Mouse (Mus musculus): ENCODE data around the gene Sertad4. TPM values are rescaled to one million over a fixed set of nuclear protein-coding genes. Genes with fewer than 3 reads are reported as not detected.

The Sertad4 gene
- polyA plus RNA-seq, 1 experiment from 2014 or later: 5.7 TPM

- 0 out of 2 replicates have a peak, but pooled peaks have one; percentile 44 for ATAC-seq (ENCODE audit: insufficient read depth, low FRiP score)
- Histone ChIP-seq H3K27me3 (ENCODE audit: control insufficient read depth, insufficient read depth, low read length) (no peaks in the 10 kb centered on the region), H3K9ac (ENCODE audit: low read length) (no peak overlapping the region), H3K4me3 (replicated peaks; ENCODE audit: low read length) (no peak overlapping the region), H3K36me3 (ENCODE audit: control insufficient read depth, insufficient read depth, low read length) (no peaks in the 10 kb centered on the region), H3K4me2 (ENCODE audit: low read depth, low read length) (no peak overlapping the region), H3K27ac (ENCODE audit: low read length) (0 out of 2 replicates have a peak overlapping the region, but pooled peaks have one; percentile 64), H3K4me1 (ENCODE audit: control insufficient read depth, insufficient read depth, low read length) (peaks cover 19% of the 10 kb centered on the region), H3K9me3 (replicated peaks; ENCODE audit: control insufficient read depth, low read length) (no peaks in the 10 kb centered on the region)
- WGBS: 50% methylated on average over 5 of the region's 5 CpGs
Observed at GRCm38 (mm10) chr1:192812290-192812689, 43.3 kb downstream of the Sertad4 start.

GRCm38 (mm10) chr1:192806168-192807157, 49.1 kb downstream of the Sertad4 start:
- peak overlapping the region; percentile 72 for H3K27ac ChIP-seq (ENCODE audit: low read length)
- 47% methylated on average over 10 of the region's 10 CpGs for WGBS
- H3K4me3 ChIP-seq (replicated peaks; ENCODE audit: low read length): no peak overlapping the region
- H3K36me3 ChIP-seq (ENCODE audit: control insufficient read depth, insufficient read depth, low read length): no peaks in the 10 kb centered on the region
- peaks cover 16% of the 10 kb centered on the region for H3K4me1 ChIP-seq (ENCODE audit: control insufficient read depth, insufficient read depth, low read length)
- no peaks in the 10 kb centered on the region for H3K27me3 ChIP-seq (ENCODE audit: control insufficient read depth, insufficient read depth, low read length)
- no peaks in the 10 kb centered on the region for H3K9me3 ChIP-seq (replicated peaks; ENCODE audit: control insufficient read depth, low read length)
- peak; percentile 72 for ATAC-seq (ENCODE audit: insufficient read depth, low FRiP score)
- H3K9ac ChIP-seq (ENCODE audit: low read length): peak overlapping the region; percentile 20; the same call in 1 of the 2 replicates
- H3K4me2 ChIP-seq (ENCODE audit: low read depth, low read length): no peak overlapping the region

DNA sequence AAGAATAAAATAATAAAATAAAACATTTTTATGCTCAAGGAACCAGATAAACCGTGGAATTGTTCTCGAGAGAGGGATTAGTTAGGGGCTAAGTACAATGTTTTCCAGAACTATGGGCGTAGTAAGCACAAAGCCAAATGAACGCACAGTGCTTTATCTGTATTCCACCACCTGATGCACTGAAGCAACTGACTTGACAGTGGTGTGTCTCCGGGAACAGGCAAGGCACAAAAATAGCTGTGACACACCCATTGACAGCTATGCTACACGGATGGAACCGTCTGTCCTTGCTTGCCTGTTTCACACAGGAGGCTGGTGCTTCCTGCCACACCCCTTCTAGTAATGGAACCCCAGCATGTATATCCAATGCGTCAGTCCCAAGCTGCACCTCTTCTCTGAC, 55.2 kb downstream of the Sertad4 start:
- 76% methylated on average over 8 of the region's 8 CpGs for WGBS
- no peak overlapping the region for H3K4me2 ChIP-seq (ENCODE audit: low read depth, low read length)
- no peak for ATAC-seq (ENCODE audit: insufficient read depth, low FRiP score)
- H3K27ac ChIP-seq (ENCODE audit: low read length): no peak overlapping the region
- H3K4me3 ChIP-seq (replicated peaks; ENCODE audit: low read length): no peak overlapping the region
- peaks cover 15% of the 10 kb centered on the region for H3K4me1 ChIP-seq (ENCODE audit: control insufficient read depth, insufficient read depth, low read length)
- no peaks in the 10 kb centered on the region for H3K36me3 ChIP-seq (ENCODE audit: control insufficient read depth, insufficient read depth, low read length)
- H3K27me3 ChIP-seq (ENCODE audit: control insufficient read depth, insufficient read depth, low read length): no peaks in the 10 kb centered on the region
- H3K9ac ChIP-seq (ENCODE audit: low read length): no peak overlapping the region
- H3K9me3 ChIP-seq (replicated peaks; ENCODE audit: control insufficient read depth, low read length): no peaks in the 10 kb centered on the region

- Histone ChIP-seq H3K9ac (ENCODE audit: low read length) (no peak overlapping the region), H3K27me3 (ENCODE audit: control insufficient read depth, insufficient read depth, low read length) (no peaks in the 10 kb centered on the region), H3K4me2 (ENCODE audit: low read depth, low read length) (no peak overlapping the region), H3K27ac (ENCODE audit: low read length) (peak overlapping the region; percentile 68), H3K4me1 (ENCODE audit: control insufficient read depth, insufficient read depth, low read length) (peaks cover 15% of the 10 kb centered on the region), H3K4me3 (replicated peaks; ENCODE audit: low read length) (no peak overlapping the region), H3K9me3 (replicated peaks; ENCODE audit: control insufficient read depth, low read length) (no peaks in the 10 kb centered on the region), H3K36me3 (ENCODE audit: control insufficient read depth, insufficient read depth, low read length) (no peaks in the 10 kb centered on the region)
- no peak for ATAC-seq (ENCODE audit: insufficient read depth, low FRiP score)
- WGBS: 43% methylated on average over 10 of the region's 10 CpGs
Observed at GRCm38 (mm10) chr1:192799165-192799991, 56.2 kb downstream of the Sertad4 start.

DNA sequence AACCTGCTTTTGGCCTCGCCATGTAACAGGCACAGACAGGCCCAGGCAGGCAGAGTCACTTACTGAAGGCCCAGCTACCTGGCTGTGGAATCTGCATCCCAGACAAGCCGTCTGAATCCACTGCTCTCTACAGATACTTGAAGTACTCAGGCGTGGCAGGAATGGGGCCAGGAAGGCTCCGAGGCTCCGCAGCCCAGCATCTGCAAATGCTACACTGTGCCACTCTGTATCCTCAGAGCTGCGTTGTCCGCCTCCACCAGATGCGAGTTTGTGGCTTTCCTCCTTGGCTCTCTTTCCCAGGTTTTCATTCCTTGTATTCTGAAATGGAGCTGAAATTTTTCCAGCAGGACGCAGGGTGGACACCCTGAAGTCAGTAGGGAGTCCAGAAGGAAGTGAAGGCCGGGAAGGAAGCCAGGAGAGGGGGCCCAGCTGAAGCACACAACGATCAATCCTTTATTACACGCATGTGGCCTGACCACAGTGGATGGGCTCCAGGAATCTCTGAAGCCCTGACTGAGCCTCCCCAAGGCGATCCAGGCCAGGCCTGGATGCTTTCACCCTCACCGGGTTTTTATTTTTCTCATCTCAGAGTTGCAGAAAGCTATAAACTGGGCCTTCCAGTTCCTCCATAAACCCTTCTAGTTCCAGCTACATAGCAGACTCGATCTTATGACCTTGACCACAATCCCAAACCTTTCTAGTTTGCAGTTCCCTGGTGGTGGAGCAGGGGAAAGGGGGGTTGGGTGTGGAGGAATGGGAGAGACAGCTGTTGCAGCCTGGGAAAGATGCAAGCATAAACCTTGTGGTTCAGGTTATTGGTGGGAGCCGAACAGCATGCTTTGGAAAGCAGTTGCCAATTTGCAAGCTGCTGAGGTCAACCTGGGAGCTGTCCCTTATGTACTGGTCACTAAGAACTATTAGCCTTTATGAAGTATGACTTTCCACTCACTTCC, 57.1 kb downstream of the Sertad4 start:
- WGBS: 51% methylated on average over 16 of the region's 16 CpGs

DNA sequence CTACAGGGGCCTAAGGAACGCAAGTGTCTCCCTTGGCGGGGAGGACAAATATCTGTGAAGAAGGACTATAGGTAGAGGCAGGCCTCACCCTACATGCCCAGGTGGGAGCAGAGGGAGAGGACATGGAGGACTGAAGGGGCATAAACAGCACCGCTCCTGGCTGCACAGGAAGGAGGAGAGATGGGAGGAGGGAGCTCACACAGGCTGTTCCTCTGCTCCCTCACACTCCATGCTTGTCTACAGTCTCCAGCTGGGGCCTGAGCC, 58.6 kb downstream of the Sertad4 start:
- H3K36me3 ChIP-seq (ENCODE audit: control insufficient read depth, insufficient read depth, low read length): no peaks in the 10 kb centered on the region
- ATAC-seq (ENCODE audit: insufficient read depth, low FRiP score): no peak
- H3K9me3 ChIP-seq (replicated peaks; ENCODE audit: control insufficient read depth, low read length): no peaks in the 10 kb centered on the region
- H3K9ac ChIP-seq (ENCODE audit: low read length): no peak overlapping the region
- H3K4me1 ChIP-seq (ENCODE audit: control insufficient read depth, insufficient read depth, low read length): peaks cover 23% of the 10 kb centered on the region
- no peak overlapping the region for H3K4me2 ChIP-seq (ENCODE audit: low read depth, low read length)
- 53% methylated on average over 3 of the region's 3 CpGs for WGBS
- H3K27ac ChIP-seq (ENCODE audit: low read length): no peak overlapping the region
- H3K4me3 ChIP-seq (replicated peaks; ENCODE audit: low read length): no peak overlapping the region
- H3K27me3 ChIP-seq (ENCODE audit: control insufficient read depth, insufficient read depth, low read length): no peaks in the 10 kb centered on the region

More for the DNA sequence above, 57.1 kb downstream of the Sertad4 start:
- H3K27me3 ChIP-seq (ENCODE audit: control insufficient read depth, insufficient read depth, low read length): no peaks in the 10 kb centered on the region
- H3K4me3 ChIP-seq (replicated peaks; ENCODE audit: low read length): no peak overlapping the region
- H3K4me1 ChIP-seq (ENCODE audit: control insufficient read depth, insufficient read depth, low read length): peaks cover 15% of the 10 kb centered on the region
- H3K9me3 ChIP-seq (replicated peaks; ENCODE audit: control insufficient read depth, low read length): no peaks in the 10 kb centered on the region
- H3K9ac ChIP-seq (ENCODE audit: low read length): no peak overlapping the region
- peak; percentile 84 for ATAC-seq (ENCODE audit: insufficient read depth, low FRiP score)
- peak overlapping the region; percentile 68 for H3K27ac ChIP-seq (ENCODE audit: low read length)
- H3K4me2 ChIP-seq (ENCODE audit: low read depth, low read length): no peak overlapping the region
- H3K36me3 ChIP-seq (ENCODE audit: control insufficient read depth, insufficient read depth, low read length): no peaks in the 10 kb centered on the region

- Histone ChIP-seq H3K27me3 (ENCODE audit: control insufficient read depth, insufficient read depth, low read length) (no peaks in the 10 kb centered on the region), H3K4me3 (replicated peaks; ENCODE audit: low read length) (no peak overlapping the region), H3K27ac (ENCODE audit: low read length) (peak overlapping the region; percentile 74), H3K4me1 (ENCODE audit: control insufficient read depth, insufficient read depth, low read length) (peaks cover 29% of the 10 kb centered on the region), H3K9ac (ENCODE audit: low read length) (peak overlapping the region; percentile 31; the same call in 1 of the 2 replicates), H3K9me3 (replicated peaks; ENCODE audit: control insufficient read depth, low read length) (no peaks in the 10 kb centered on the region), H3K4me2 (ENCODE audit: low read depth, low read length) (peak overlapping the region; percentile 17; the same call in 1 of the 2 replicates), H3K36me3 (ENCODE audit: control insufficient read depth, insufficient read depth, low read length) (no peaks in the 10 kb centered on the region)
- WGBS: 20% methylated on average over 13 of the region's 21 CpGs
- no peak for ATAC-seq (ENCODE audit: insufficient read depth, low FRiP score)
Observed at GRCm38 (mm10) chr1:192796201-192797010, 59.1 kb downstream of the Sertad4 start.

Data from stomach, embryonic 16.5 days (tissue).